Mouse (Mus musculus): ENCODE measurements around the gene Zfp879.

Gene Zfp879

DNA sequence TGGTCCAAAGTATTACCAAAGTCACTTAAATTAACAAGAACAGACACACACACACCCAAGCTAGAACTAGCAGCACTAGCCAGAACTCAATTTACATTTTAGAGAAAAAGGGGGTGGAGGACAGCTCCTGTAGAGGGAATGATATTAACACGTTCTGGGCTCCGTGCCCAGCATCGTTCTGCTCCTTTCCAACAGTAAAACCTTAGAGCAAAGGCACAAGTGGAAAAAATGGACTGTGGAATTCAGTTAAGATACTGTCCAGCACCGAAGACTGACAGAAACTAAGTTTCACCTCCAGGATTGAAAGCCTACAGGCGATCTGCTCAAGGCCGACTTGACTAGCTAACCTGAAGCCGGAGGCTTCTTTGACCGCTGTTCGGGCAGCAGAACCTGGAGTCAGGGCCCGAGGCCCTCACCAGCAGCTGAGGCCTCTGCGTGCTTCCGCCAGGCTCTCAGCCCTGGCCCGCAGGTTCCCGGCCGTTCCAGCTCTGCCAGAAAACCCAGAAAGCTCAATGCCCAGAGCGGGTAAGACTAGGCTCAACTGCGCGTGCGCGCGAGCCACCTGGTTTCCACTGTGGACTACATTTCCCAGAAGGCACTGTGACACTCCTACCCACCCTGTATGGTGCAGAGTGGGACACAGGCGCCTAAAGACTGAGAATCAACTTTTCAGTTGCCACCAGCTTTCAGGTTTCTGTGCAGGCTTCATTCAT lies at the start of gene Zfp879:
Gene Zfp879, minus strand, starts transcription at position 530 of the 713 bp plus-strand sequence.
- DNase-seq = peak; percentile 96

DNA sequence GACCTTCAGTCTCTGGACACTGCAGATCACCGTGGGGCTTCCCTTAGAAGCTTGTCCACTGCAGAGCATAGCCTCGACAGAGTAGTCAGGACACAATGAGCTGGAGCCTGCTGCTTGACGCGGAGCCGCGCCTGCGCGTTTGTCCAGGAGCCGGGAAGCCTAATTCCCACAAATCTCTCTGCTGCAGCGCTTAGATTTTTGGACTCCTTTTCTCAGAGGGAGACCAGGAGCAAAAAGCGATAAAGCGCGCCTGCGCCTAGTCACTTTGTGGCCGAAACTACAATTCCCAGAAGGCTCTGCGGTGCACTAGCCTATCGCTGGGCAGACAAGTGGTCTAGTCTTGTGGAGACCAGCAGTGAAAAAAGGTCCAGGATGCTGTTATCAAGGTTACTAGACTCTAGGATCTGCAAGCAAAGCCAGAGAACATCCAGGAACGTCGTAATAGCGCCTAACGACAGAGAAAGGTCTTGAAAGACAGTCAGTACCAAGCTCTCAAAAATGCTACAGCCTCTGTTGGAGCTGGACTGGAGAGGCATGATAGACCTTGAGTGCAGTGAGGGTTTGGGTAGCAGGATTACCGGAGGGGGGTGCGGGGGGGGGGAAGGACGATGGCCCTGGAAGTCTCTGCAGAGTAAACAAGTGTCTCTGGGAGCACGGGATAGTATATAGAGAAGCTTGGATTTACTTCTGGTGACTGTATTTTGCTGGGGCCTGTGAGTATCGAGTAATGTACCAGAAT lies 46.2 kb upstream of the Zfp879 start, which contains the start of gene Zfp454:
Gene Zfp454, minus strand, starts transcription at position 262 of the 739 bp plus-strand sequence.
- peak; percentile 96 for DNase-seq

DNA sequence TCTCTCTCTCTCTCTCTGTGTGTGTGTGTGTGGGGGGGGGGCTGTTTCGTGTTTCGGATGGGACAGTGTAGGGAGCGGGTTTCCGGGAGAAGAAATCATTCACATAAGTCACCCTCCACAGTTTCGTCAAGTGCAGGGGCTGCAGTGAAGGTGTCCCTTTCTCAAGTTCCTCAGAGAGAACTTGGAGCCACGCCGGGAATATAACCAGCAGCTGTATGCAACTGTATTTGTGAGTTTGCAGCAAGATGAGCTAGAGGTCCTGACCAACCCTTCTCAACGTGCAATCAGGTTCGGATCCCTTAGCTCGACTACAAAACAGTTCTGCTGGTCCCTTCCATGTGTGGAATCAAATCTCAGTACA lies 45.6 kb upstream of the Zfp879 start:
- DNase-seq = no peak

DNA sequence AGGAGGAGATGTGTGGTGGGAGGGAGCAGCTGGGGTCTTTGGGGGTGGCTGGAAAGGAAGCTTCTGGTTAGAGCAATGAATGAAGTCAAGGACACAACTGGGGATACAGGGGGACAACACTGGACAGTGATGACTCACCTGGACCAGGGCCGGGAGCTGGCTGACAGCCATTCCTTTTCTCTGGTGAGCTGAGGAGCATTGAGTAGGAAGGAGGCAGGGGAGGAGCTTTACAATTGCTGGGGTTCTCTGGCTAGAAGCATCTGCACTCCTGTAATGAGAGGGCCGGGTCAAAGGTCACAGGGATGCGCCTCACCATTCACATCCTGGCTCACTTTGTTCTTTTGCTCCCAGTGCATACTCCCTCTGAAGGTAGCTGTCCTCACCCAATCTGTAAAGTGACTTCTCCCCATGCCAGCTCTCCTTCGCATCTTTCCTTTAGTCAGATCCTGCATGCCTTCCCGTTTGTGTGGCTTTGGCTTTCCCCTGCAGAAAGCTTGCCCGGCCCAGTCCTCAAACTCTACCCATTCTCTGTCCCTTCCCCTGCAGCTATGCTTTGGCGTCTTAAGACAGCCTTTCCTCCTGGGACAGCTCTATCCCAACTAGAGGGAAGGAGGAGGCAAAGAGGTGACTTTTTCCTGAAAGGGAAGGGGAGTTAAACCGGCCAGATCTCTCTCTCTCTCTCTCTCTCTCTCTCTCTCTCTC lies 45.0 kb upstream of the Zfp879 start:
- peak; percentile 41 for DNase-seq

DNA sequence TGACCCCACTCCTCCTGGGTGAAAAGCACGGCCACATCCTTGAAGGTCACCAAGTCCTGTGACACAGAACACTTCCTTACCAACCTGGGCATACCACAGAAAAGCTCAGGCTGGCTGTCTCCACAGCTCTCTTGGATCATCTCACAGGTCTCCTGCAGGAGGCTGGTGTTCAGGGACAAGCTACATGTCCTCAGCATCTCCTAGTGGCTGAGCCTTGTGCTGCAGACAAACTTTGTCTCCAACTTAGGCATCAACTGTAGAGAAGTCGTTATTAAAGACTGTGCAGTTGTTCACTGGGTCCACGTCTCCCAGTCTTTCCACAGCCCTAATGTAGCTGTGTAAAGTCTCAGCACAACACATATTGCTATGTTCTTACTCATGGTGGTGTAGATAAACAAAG lies 42.4 kb upstream of the Zfp879 start:
- DNase-seq = no peak

DNA sequence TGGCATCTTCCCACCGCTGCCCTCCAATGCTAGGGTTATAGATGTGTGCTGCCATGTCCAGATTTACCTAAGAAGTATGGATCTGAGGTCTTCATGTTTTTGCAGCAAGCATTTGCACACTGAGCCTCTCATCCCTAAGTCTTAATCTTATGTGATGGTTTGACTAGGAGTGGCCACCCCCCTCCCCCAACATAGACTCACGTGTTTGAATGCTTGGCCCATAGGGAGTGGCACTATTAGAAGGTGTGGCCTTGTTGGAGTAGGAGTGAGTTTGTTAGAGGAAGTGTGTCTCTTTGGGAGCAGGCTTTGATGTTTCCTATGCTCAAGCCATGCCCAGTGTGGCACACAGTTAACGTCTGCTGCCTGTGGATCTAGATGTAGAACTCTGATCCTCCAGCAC lies 37.3 kb upstream of the Zfp879 start:
- no peak for DNase-seq

DNA sequence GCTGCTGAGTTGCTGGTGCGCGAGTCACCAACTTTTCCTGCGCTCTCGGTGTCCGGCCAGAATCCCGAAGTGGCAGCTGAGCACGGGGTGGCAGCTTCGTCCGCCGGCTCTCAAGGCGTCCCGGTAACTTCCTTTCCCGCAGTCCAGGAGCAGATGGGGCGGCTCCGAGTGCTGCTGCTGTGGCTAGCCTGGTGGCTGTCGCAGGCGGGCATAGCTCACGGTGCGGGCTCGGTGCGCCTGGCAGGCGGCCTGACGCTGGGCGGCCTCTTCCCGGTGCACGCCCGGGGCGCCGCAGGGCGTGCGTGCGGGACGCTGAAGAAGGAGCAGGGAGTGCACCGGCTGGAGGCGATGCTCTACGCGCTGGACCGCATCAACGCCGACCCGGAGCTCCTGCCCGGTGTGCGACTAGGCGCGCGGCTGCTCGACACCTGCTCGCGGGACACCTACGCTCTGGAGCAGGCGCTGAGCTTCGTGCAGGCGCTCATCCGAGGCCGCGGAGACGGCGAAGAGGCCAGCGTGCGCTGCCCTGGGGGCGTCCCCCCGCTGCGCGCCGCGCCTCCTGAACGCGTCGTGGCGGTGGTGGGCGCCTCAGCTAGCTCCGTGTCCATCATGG lies 9.7 kb upstream of the Zfp879 start:
- no peak for DNase-seq

DNA sequence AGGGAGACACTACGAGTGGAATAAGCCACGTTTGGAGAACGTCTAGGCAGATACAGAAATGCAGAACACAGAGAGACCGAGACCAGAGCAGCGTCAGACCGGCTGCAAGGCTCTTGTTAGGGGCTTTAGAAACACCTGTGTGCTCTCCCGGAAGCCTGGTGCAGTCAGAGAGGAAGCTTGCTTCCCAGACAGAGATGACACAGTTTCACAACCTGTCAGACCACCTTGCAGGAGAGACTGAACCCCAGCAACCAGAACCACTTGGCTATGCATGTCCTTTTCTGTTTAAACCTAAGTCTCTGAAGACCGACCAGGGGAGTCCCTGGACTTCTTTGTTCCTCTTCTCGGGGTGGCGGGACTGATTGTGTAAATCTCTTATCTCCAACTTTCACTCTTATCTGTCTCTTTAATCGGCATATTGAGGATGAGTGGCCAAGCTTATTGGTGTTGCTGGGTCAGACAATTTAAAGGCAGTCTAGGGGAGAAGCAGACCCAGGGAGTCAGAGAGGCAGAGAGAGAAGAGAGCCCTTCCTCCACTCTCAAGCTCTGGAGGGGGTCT lies 8.9 kb upstream of the Zfp879 start, which contains the start of gene Grm6:
Gene Grm6, plus strand, starts transcription at position 509 of the 559 bp plus-strand sequence.
- DNase-seq = no peak

DNA sequence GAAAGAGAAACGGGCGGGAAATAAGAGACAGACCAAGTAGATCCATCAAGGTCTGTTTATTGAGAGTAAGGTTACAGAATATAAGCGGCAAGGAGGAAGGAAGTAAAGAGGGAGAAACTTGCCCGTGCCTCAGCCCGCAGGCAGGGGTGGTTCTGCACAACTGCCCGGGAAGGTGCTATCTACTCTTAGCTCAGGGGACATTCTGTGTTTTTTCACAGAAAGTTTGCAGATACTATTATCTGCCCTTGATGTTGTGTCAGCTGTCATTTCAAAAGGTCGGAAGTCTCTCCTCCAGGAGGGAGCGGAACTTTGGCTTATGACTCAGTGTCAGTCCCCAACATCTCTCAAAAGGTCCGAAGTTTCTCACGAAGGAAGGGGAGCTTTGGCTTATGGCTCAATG lies 8.0 kb upstream of the Zfp879 start:
- DNase-seq = no peak

DNA sequence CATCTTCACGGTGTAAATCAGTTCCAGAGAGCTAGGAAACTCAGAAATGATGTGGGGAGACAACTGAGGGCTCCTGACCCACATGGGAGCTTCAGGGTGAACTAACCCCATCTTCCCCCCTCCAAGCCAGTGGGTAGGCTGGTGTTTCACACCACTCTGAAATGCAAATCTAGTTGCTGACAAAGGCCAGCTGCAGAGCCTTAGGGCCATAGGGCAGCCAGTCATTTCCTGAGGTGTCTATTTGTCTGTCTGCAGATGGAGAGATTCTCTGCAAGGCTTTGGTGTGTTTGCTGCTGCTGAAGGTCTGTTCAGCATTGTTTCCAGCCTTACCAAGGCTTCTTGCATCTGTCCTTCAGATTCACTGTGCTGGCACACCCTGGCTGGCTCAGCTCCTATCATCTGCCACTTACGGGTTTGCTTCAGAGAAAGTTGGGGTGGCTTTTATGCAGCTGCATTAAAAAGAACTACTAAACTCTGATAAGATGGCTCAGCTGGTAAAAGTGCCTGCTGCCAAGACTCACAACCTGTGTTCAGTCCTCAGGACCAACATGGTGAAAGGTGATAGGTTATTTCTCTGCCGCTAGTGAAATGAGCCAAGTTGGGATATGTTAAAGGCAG lies 7.3 kb upstream of the Zfp879 start:
- DNase-seq = no peak

DNA sequence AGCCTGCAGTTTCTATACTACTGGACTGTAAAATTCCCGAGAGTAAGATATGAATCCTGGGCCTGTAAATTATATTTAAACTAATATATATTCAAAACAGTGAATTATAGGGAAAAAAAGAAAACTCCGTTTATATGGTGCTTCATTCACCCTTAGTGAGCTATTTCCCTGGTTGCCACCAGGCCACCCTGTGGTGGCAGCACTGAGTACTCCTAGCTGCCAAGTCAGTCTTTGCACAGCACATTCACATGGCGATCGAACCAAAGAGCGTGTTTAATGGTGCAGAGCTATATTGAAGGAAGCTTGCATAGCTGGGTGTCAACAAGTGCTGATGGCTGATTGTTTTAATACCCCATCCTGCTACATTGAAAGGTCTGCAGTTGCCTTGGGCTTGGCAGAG lies 5.7 kb upstream of the Zfp879 start:
- DNase-seq = no peak

DNA sequence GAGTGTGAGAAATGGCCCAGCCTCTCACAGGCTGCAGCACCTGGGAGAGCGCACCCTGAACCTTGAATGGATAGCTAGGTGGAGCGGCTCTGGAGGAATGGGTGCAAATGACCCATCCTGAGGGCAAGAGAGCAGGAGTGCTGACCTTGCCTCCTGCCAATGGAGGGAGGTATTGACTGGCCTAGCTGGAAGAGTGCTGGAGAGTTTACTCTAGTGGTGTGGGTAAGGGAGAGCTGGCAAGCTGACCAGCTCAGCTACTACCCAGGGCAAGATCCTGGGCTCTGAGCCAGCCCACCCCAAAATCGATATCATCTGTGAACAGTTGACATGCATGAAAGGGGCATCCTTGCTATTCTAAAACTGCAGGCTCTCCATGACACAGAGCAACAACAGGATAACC lies 4.6 kb upstream of the Zfp879 start:
- no peak for DNase-seq

DNA sequence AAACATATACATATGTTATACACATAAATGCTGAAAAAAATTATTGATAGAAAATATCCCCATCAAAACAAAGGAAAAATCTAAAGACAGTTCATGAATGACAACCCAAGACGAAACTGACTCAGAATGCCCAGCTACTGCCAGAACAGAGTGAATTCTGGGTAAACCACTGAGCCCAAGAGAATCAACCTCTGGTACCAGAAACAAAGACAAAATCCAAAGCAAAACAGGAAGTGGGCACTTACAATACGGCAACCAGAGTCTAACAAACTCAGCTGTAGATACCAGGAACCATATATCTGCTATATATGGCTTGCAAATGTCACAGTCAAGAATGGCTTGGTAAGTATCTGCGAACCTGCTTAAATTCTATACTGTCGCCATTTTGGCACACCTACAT lies 5.6 kb downstream of the Zfp879 start:
- DNase-seq = no peak

DNA sequence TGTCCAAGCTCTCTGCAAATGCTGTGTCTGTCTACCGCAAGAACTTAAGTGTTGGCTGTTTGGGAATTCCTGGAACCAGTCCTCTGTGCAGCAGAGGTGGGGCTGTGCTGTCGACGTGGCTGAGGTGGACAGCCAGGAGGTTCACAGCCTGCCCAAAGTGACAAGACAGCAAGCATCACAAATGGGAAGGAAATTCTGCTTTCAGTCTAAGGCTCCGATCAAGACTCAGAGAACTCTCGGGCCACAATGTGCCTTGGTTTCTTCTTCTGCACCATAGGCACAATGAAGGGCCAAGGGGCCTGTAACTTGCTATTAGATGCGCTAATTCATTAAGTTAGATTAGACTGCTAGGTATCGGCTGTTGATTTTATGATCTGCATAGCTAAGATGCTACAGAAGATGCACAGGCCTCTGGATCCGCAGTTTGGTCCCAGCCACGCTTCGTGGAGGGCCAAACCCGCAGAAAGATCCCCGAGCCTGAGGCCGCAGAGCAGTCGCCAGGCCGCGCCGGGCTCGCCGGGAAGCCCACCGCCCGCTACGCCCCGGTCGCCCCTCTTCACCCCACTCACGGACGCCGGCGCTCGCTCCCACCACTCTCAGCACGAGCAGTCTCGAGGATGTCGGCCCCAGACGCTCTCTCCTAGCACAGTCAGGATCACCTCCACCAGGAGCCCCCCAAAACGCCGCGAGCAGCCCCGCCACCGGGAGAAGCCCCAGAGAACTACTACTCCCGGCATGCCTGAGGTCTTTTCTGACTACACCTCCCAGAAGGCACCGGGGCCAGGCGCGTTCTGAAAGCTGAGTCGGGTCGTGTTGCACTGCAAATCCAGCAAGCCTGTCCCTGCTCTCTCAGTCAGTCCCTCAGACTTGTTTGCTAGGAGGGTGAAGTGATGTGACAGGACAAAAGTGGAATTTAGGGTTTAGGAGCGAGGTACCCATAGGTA lies 14.1 kb downstream of the Zfp879 start, which contains the start of gene Zfp354c:
Gene Zfp354c, minus strand, starts transcription at position 715 of the 944 bp plus-strand sequence.
- peak; percentile 84 for DNase-seq

DNA sequence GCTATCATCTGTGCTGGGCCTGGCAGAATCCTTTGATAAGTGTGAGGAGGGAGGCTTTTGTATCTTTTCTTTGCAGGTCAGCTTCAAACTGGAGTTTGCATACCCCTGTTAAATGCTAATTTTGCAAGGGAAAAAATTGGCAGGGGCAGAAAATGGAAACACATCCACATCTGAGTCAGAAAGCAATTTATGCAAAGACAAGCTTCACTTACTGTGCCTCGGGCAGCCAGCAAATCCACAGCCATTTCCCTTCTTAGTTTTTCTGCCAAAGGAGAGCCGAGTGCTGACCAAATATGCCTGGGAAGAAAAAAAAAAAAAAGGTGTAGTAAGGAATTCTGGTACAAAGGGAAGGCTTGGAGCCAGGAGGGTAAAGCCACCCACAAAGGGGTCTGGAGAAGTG lies 15.1 kb downstream of the Zfp879 start:
- no peak for DNase-seq

DNA sequence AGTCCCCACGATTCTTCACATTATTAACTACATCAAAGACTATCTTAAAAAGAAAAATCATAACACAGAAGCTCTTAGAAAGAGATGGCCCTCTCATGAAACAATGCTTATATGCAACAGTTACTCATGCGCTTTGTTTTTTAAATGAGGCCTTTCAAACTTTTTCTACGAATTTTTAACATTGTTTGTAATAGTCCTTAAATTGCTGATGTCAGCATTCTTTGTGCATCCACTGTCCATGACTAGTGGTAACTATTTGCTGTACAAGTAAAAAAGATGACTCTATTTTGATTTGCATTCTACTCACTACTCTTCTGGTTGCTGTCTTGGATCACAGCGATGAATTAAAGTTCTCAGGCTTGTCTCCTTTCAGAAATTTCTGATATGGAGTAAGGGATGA lies 27.1 kb downstream of the Zfp879 start:
- DNase-seq = no peak

DNA sequence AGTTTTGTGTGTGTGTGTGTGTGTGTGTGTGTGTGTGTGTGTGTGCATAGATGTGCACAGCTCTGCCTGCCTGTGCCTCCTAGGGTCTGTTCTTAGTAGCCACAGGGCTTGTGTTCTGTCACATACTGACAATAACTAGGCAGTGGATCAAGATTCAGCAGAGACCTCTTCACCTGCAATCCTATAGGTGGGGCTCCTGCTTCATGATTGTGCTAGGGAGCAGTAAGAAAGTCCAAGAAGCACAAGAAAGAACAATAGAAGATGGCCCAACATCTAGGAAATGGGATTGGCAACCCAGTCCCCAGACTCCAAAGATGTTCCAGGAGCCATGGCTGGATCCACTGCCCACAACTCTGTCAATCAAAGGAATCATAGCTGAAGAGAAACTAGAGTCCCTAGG lies 42.5 kb downstream of the Zfp879 start:
- DNase-seq = no peak

DNA sequence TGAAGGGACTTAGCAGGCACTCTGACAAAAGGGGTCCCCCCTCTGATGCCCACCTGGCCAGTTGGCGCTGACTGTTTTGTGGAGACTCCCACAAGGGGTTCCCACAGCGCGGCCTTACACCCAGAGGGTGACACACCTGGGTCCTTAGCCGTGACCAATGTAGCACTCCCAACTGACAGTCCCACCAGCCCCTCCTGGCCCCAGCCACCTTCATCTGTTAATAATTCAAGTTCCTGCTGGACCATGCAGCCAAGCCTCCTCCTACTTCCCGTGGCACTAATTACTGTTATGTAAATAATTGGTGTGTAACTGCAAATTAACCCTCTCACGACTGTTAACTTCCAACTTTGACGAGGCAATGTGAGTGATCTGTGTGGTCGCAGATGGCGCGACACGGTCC lies 43.7 kb downstream of the Zfp879 start:
- DNase-seq = no peak

All from cerebellum, adult 11-12 months (tissue).